Mouse (Mus musculus) MEL (cell line): ENCODE measurements around the gene a. TPM values are rescaled to one million over a fixed set of nuclear protein-coding genes. Genes with fewer than 3 reads are reported as not detected.

ENCODE experiments used
- DNase-seq: peaks from one replicate; pipeline ENCODE4 v3.0.0; 2011; ENCODE audit warnings: low read depth, low spot score
- H3K27ac ChIP-seq: 2 replicates; pipeline ENCODE4 v1.5.1; 2012; ENCODE audit warnings: low read depth, mild to moderate bottlenecking, control low read depth, low read length, moderate library complexity; ENCODE audit not compliant: control insufficient read depth
- H3K27me3 ChIP-seq, 2 experiments: fragments of 150-350 bp in 1 of 2; sonication (generic) in 1 of 2; 2 replicates each; pipeline ENCODE4 v1.6.1; 2012; ENCODE audit warnings: low read length in 2 of 2, mild to moderate bottlenecking in 2 of 2, improper control_type of control experiment in 1 of 2, moderate library complexity in 1 of 2; ENCODE audit not compliant: insufficient read depth in 2 of 2, control insufficient read depth in 1 of 2
- H3K36me3 ChIP-seq, 2 experiments: 2 replicates each; pipeline ENCODE4 v1.6.1; 2012 to 2014; ENCODE audit warnings: low read length in 2 of 2, improper control_type of control experiment in 1 of 2, inconsistent platforms in 1 of 2, mild to moderate bottlenecking in 1 of 2; ENCODE audit not compliant: insufficient read depth in 2 of 2, control insufficient read depth in 1 of 2
- H3K4me1 ChIP-seq, 2 experiments: fragments of 150-350 bp in 1 of 2; sonication (generic) in 1 of 2; 2 replicates each; pipeline ENCODE4 v1.6.1; 2012; ENCODE audit warnings: low read length in 2 of 2, improper control_type of control experiment in 1 of 2, mild to moderate bottlenecking in 1 of 2; ENCODE audit not compliant: insufficient read depth in 2 of 2, control insufficient read depth in 1 of 2
- H3K4me3 ChIP-seq, 2 experiments: fragments of 150-350 bp in 1 of 2; sonication (generic) in 1 of 2; 2 replicates each; pipeline ENCODE4 v1.5.1; 2012; ENCODE audit warnings: low read depth in 2 of 2, low read length in 2 of 2, mild to moderate bottlenecking in 2 of 2, moderate library complexity in 2 of 2, control low read depth in 1 of 2, improper control_type of control experiment in 1 of 2; ENCODE audit not compliant: control insufficient read depth in 1 of 2, insufficient read depth in 1 of 2
- H3K79me2 ChIP-seq: 2 replicates; pipeline ENCODE4 v1.6.1; 2012; ENCODE audit warnings: mild to moderate bottlenecking, low read length, moderate library complexity; ENCODE audit not compliant: control insufficient read depth, poor library complexity, insufficient read depth
- H3K9ac ChIP-seq: 2 replicates; pipeline ENCODE4 v1.6.1; 2012; ENCODE audit warnings: low read depth, mild to moderate bottlenecking, control low read depth, low read length, moderate library complexity; ENCODE audit not compliant: control insufficient read depth, poor library complexity, severe bottlenecking
- H3K9me3 ChIP-seq: fragments of 150-350 bp; sonication (generic); replicated peaks from 2 replicates; pipeline ENCODE4 v1.6.1; 2012; ENCODE audit warnings: mild to moderate bottlenecking, low read length, improper control_type of control experiment, moderate library complexity; ENCODE audit not compliant: insufficient read depth
- CHD1 ChIP-seq: IDR thresholded peaks from 2 replicates; pipeline ENCODE4 v1.6.1; 2012; ENCODE audit warnings: low read depth, mild to moderate bottlenecking, inconsistent platforms, low read length, improper control_type of control experiment
- E2F4 ChIP-seq: IDR thresholded peaks from 2 replicates; pipeline ENCODE4 v1.6.1; 2011; ENCODE audit warnings: low read depth, low read length, improper control_type of control experiment, borderline replicate concordance
- GATA1 ChIP-seq: IDR thresholded peaks from 2 replicates; pipeline ENCODE4 v1.6.1; 2011; ENCODE audit warnings: low read depth, low read length, improper control_type of control experiment
- HCFC1 ChIP-seq: IDR thresholded peaks from 2 replicates; pipeline ENCODE4 v1.6.1; 2012; ENCODE audit warnings: low read depth, mild to moderate bottlenecking, inconsistent platforms, low read length, improper control_type of control experiment, moderate library complexity
- JUND ChIP-seq: IDR thresholded peaks from 2 replicates; pipeline ENCODE4 v1.6.1; 2011; ENCODE audit warnings: low read depth, mild to moderate bottlenecking, improper control_type of control experiment, low read length
- MAFK ChIP-seq: IDR thresholded peaks from 2 replicates; pipeline ENCODE4 v1.6.1; 2011; ENCODE audit warnings: low read depth, mild to moderate bottlenecking, low read length, improper control_type of control experiment, borderline replicate concordance
- MAZ ChIP-seq: IDR thresholded peaks from 2 replicates; pipeline ENCODE4 v1.6.1; 2012; ENCODE audit warnings: low read depth, mild to moderate bottlenecking, inconsistent platforms, low read length, improper control_type of control experiment
- MYC ChIP-seq: IDR thresholded peaks from 2 replicates; pipeline ENCODE4 v1.6.1; 2011; ENCODE audit warnings: low read depth, mild to moderate bottlenecking, low read length, improper control_type of control experiment, moderate library complexity
- SIN3A ChIP-seq: IDR thresholded peaks from 2 replicates; pipeline ENCODE4 v1.6.1; 2012; ENCODE audit warnings: low read length, improper control_type of control experiment, inconsistent platforms
- TAL1 ChIP-seq: IDR thresholded peaks from 2 replicates; pipeline ENCODE4 v1.6.1; 2012; ENCODE audit warnings: mild to moderate bottlenecking, inconsistent platforms, low read length, moderate library complexity, mixed read lengths
- UBTF ChIP-seq: IDR thresholded peaks from 2 replicates; pipeline ENCODE4 v1.6.1; 2012; ENCODE audit warnings: low read depth, mild to moderate bottlenecking, inconsistent platforms, low read length, improper control_type of control experiment, moderate library complexity, borderline replicate concordance; ENCODE audit not compliant: insufficient read depth
- USF1 ChIP-seq: IDR thresholded peaks from 2 replicates; pipeline ENCODE4 v1.6.1; 2014; ENCODE audit warnings: low read depth, mild to moderate bottlenecking, inconsistent platforms, low read length, improper control_type of control experiment, moderate library complexity
- USF2 ChIP-seq, 2 experiments: IDR thresholded peaks; 2 replicates each; pipeline ENCODE4 v1.6.1; 2011 to 2012; ENCODE audit warnings: improper control_type of control experiment in 2 of 2, low read length in 2 of 2, borderline replicate concordance in 1 of 2, inconsistent platforms in 1 of 2, low read depth in 1 of 2, mild to moderate bottlenecking in 1 of 2; ENCODE audit not compliant: insufficient read depth in 1 of 2
- ZKSCAN1 ChIP-seq: IDR thresholded peaks from 2 replicates; pipeline ENCODE4 v1.6.1; 2012; ENCODE audit warnings: low read depth, mild to moderate bottlenecking, inconsistent platforms, low read length, improper control_type of control experiment, moderate library complexity
- polyA plus RNA-seq, 2 experiments: library from polyadenylated mRNA; stranded (reverse) in 1 of 2; unstranded in 1 of 2; fragments of >175 nt in 1 of 2; fragments of >200 nt in 1 of 2; gene quantifications; 2 replicates each; pipeline versions ENCODE4 v1.2.1 to v1.2.4; 2012; ENCODE audit warnings: low replicate concordance in 2 of 2, low read depth in 1 of 2; ENCODE audit not compliant: insufficient read length in 2 of 2, insufficient read depth in 1 of 2, missing spikeins in 1 of 2
- total RNA-seq: library from RNA; depleted of rRNA; stranded (reverse); fragments of 300-350 nt; gene quantifications from 2 replicates; pipeline ENCODE4 v1.2.3, GENCODE M21; 2012

The a gene
- total and polyA plus RNA-seq, 3 experiments: not detected

GRCm38 (mm10) chr2:154776496-154776895, 14.7 kb upstream of the a start:
- H3K9me3 ChIP-seq: no peaks in the 10 kb centered on the region
- H3K27me3 ChIP-seq: peaks cover 2% of the 10 kb centered on the region in 2 experiments; a peak in 3 of 4 replicates
- no peak for DNase-seq
- TF ChIP-seq CHD1 (no peak), JUND (no peak), MAFK (no peak)
- H3K4me1 ChIP-seq: no peaks in the 10 kb centered on the region
- H3K9ac ChIP-seq: no peak overlapping the region
- no peak overlapping the region for H3K4me3 ChIP-seq
- no peaks in the 10 kb centered on the region for H3K36me3 ChIP-seq
- no peak overlapping the region for H3K27ac ChIP-seq
- no peaks in the 10 kb centered on the region for H3K79me2 ChIP-seq

GRCm38 (mm10) chr2:154779648-154780047, 11.6 kb upstream of the a start:
- Histone ChIP-seq H3K9ac (no peak overlapping the region), H3K4me3 (no peak overlapping the region), H3K27me3 (peaks cover 2% of the 10 kb centered on the region in 2 experiments; a peak in 3 of 4 replicates), H3K4me1 (no peaks in the 10 kb centered on the region), H3K36me3 (no peaks in the 10 kb centered on the region), H3K79me2 (no peaks in the 10 kb centered on the region), H3K27ac (no peak overlapping the region), H3K9me3 (no peaks in the 10 kb centered on the region)
- DNase-seq: no peak
- no peak for TF ChIP-seq E2F4
- TF ChIP-seq USF1: no peak
- no peak for TF ChIP-seq ZKSCAN1

GRCm38 (mm10) chr2:154782361-154782760, 8.8 kb upstream of the a start:
- peaks cover 9 to 15% of the 10 kb centered on the region in 2 experiments for H3K4me1 ChIP-seq
- no peak for TF ChIP-seq USF2 (IDR thresholded peaks at IDR 0.05; ENCODE audit: borderline replicate concordance in 1 of 2, insufficient read depth in 1 of 2, low read depth in 1 of 2, low read length in 2 of 2)
- no peak for TF ChIP-seq MAFK
- TF ChIP-seq GATA1: no peak
- no peak; the same call in 1 of the 2 replicates for TF ChIP-seq TAL1
- no peak for TF ChIP-seq MYC
- no peak for TF ChIP-seq JUND
- no peak for TF ChIP-seq HCFC1
- TF ChIP-seq MAZ: no peak
- TF ChIP-seq UBTF: no peak
- no peak for TF ChIP-seq SIN3A
- TF ChIP-seq, all 39 proteins: peak for 0
- H3K9ac ChIP-seq: no peak overlapping the region
- H3K9me3 ChIP-seq: no peaks in the 10 kb centered on the region
- H3K79me2 ChIP-seq: no peaks in the 10 kb centered on the region
- DNase-seq: no peak
- H3K27ac ChIP-seq: no peak overlapping the region
- H3K4me3 ChIP-seq: no peak overlapping the region
- H3K36me3 ChIP-seq: peaks cover 0 to 12% of the 10 kb centered on the region in 2 experiments; a peak in 2 of 4 replicates
- H3K27me3 ChIP-seq: peaks cover 2% of the 10 kb centered on the region in 2 experiments; a peak in 3 of 4 replicates
